Mouse (Mus musculus) forebrain, embryonic 11.5 days (tissue): ENCODE measurements around the gene Olfr1309. TPM values are rescaled to one million over a fixed set of nuclear protein-coding genes. Genes with fewer than 3 reads are reported as not detected.
"Not testable (repeated sequence)": the region's sequence is repeated elsewhere in the genome, so short reads cannot be mapped to it uniquely, and the experiment has no call there.

ENCODE experiments used
- ATAC-seq: fragments of 200-750 bp; cut with Nextera tagmentation; replicated peaks from 2 replicates; pipeline ENCODE4 v1.8.0; 2017; ENCODE audit warnings: moderate TSS enrichment; ENCODE audit not compliant: low FRiP score
- DNase-seq: peaks from one replicate; pipeline ENCODE4 v3.0.0-alpha.2; 2017; ENCODE audit warnings: low spot score
- H3K27ac ChIP-seq: fragments of 300-500 bp; sonication (generic); 2 replicates; pipeline ENCODE4 v1.5.1; 2014; ENCODE audit warnings: low read depth, low read length
- H3K27me3 ChIP-seq: fragments of 300-500 bp; sonication (generic); 2 replicates; pipeline ENCODE4 v1.6.1; 2014; ENCODE audit warnings: mild to moderate bottlenecking, low read length, mixed read lengths; ENCODE audit not compliant: control insufficient read depth, insufficient read depth
- H3K36me3 ChIP-seq: fragments of 300-500 bp; sonication (generic); 2 replicates; pipeline ENCODE4 v1.6.1; 2014; ENCODE audit warnings: mild to moderate bottlenecking, low read length, moderate library complexity, mixed read lengths; ENCODE audit not compliant: control insufficient read depth, insufficient read depth
- H3K4me1 ChIP-seq: fragments of 300-500 bp; sonication (generic); replicated peaks from 2 replicates; pipeline ENCODE4 v1.6.1; 2014; ENCODE audit warnings: low read length, mixed read lengths; ENCODE audit not compliant: control insufficient read depth, insufficient read depth
- H3K4me2 ChIP-seq: fragments of 300-500 bp; sonication (generic); 2 replicates; pipeline ENCODE4 v1.6.1; 2014; ENCODE audit warnings: low read depth, mild to moderate bottlenecking, low read length, moderate library complexity, mixed read lengths; ENCODE audit not compliant: severe bottlenecking
- H3K4me3 ChIP-seq: fragments of 300-500 bp; sonication (generic); 2 replicates; pipeline ENCODE4 v1.5.1; 2014; ENCODE audit warnings: low read depth, low read length
- H3K9ac ChIP-seq: fragments of 300-500 bp; sonication (generic); 2 replicates; pipeline ENCODE4 v1.6.1; 2014; ENCODE audit warnings: low read length
- H3K9me3 ChIP-seq: fragments of 300-500 bp; sonication (generic); 2 replicates; pipeline ENCODE4 v1.6.1; 2016; ENCODE audit warnings: low read length, mixed read lengths; ENCODE audit not compliant: control insufficient read depth
- WGBS: fragments of 180-500 bp; shearing (Covaris S2); extraction: QIAGEN DNeasy Blood & Tissue Kit; methylation state at CpG from one replicate; pipeline ENCODE4 v1.1.7; 2014; 5-methylcytosine and 5-hydroxymethylcytosine counted together
- polyA plus RNA-seq: library from polyadenylated mRNA; unstranded; fragments of >200 nt; fragmentation: Nextera tagmentation; extraction: Ambion mirVana; gene quantifications from 2 replicates; pipeline ENCODE4 v1.2.1, GENCODE M21; 2014

Gene Olfr1309
- polyA plus RNA-seq = not detected in 2 replicates

DNA sequence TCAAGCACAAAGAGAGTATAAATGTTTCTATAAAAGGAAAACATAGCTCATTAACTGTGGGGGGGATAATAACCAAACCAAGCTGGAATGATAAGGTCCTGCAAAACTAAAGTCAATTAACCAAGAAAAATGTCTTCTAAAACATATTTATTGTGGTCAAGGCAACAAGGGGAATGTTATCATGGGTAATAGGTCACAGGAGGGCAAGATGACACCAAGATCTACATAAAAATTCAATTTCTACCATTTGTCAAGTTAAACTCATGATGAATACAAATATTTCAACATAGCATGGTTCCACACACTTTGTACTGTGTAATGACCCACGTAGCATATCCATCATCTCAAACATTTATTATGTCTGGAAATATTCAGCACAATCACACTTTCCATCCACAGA, at the start of gene Olfr1309:
Gene Olfr1309 (minus strand): TSS at position 101 of the 400 bp plus-strand sequence.
- DNase-seq = no peak
- Histone ChIP-seq H3K36me3 (no peaks in the 10 kb centered on the region), H3K4me3 (no peak within 1 kb of the TSS), H3K9ac (no peak within 1 kb of the TSS), H3K27ac (no peak within 1 kb of the TSS), H3K9me3 (no peaks in the 10 kb centered on the region), H3K4me2 (no peak within 1 kb of the TSS), H3K27me3 (no peaks in the 10 kb centered on the region), H3K4me1 (no peaks in the 10 kb centered on the region)
- ATAC-seq = no peak
- 78% methylated on average over 1 of the region's 1 CpGs for WGBS

DNA sequence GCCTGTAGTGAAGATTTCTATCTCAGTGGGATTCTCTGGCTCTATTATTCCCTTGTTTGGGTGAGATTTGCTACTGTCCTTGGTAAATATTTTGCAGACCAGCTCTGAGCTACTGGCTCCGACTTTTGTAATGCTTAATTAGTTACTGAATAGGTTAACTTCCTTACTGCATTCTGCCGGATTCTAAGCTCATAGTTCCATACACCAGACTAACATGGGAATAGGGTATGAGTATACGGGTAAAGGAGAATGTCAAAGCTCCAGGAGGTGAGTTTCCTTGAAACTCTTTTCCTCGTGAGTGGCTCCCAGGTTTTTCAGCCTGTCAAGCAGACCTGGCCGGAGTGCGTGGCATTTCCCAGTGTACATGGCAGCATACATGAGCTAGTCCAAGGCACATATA, 36.9 kb upstream of the Olfr1309 start:
- ATAC-seq, DNase-seq, H3K27me3 ChIP-seq, H3K9me3 ChIP-seq, H3K4me2 ChIP-seq, H3K27ac ChIP-seq, H3K4me1 ChIP-seq, H3K4me3 ChIP-seq, H3K36me3 ChIP-seq, H3K9ac ChIP-seq: not testable (repeated sequence)
- 57% methylated on average over 6 of the region's 6 CpGs for WGBS

DNA sequence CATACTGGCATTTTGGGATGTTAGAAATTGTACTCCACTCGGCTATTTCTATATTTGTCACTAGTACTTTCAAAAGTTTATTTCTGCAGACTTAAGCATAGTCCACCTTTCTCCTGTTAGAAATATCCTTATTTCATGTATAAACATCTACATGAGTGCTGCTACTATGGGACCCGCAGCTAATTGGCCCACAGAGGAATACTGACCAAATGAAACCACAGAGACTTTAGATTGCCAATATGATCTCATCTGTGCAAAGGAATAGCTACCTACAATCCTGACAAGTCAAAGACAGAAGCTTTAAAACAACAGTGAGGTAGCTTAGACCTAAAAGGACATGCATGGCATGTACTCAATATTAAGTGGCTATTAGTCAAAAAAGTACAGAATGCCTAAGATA, 34.2 kb upstream of the Olfr1309 start, which contains the start of gene Olfr1311:
Gene Olfr1311 (minus strand): TSS at position 101 of the 400 bp plus-strand sequence.
- Histone ChIP-seq H3K27ac (no peak within 1 kb of the TSS), H3K27me3 (no peaks in the 10 kb centered on the region), H3K4me2 (no peak within 1 kb of the TSS), H3K4me1 (no peaks in the 10 kb centered on the region), H3K9me3 (no peaks in the 10 kb centered on the region), H3K4me3 (no peak within 1 kb of the TSS), H3K9ac (no peak within 1 kb of the TSS), H3K36me3 (no peaks in the 10 kb centered on the region)
- no peak for DNase-seq
- 89% methylated on average over 2 of the region's 2 CpGs for WGBS
- ATAC-seq = no peak

DNA sequence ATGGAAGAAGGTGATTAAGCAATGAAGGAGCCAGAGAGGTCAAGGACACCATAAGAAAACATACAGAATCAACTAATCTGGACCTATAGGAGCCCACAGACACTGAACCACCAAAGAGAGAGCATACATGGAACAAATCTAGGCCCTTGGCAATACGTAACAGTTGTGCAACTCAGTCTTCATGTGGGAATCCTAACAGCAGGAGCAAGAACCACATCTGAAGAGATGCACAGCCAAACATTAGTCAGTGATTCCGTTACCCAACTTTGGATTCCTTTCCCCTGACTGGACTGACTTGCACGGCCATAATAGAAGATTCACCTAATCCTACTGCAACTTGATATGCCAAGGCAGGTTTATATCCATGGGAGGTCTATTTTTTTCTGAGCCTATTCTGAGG, 24.8 kb upstream of the Olfr1309 start:
- DNase-seq = no peak
- Histone ChIP-seq H3K36me3 (no peaks in the 10 kb centered on the region), H3K27ac (no peak overlapping the region), H3K9ac (no peak overlapping the region), H3K4me2 (no peak overlapping the region), H3K9me3 (no peaks in the 10 kb centered on the region), H3K27me3 (no peaks in the 10 kb centered on the region), H3K4me3 (no peak overlapping the region), H3K4me1 (no peaks in the 10 kb centered on the region)
- 82% methylated on average over 3 of the region's 3 CpGs for WGBS
- no peak for ATAC-seq

DNA sequence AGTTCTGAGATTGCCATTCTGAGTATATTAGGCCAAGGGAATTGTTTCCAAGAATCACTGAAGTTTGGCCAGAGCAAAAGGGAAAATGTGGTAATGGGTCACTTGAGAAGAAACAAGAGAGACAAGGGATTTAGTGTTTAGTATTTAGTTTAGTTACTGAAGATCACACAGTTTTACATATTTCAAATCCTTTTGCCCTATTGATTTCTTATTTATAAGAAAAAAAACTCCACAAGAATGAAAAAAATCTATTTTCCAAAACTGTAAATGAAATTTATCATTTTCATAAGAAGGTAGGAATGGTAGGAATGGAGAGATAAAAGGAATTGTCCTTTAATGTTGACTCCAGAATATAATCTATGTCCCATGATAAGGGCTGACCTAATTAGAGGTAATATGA, 22.5 kb upstream of the Olfr1309 start, which contains the start of gene Olfr1310:
Gene Olfr1310 (minus strand): TSS at position 101 of the 400 bp plus-strand sequence.
- ATAC-seq (no peak), DNase-seq (no peak)
- H3K9ac ChIP-seq = no peak within 1 kb of the TSS
- no peak within 1 kb of the TSS for H3K4me3 ChIP-seq
- no peak within 1 kb of the TSS for H3K4me2 ChIP-seq
- H3K36me3 ChIP-seq = no peaks in the 10 kb centered on the region
- no peak within 1 kb of the TSS for H3K27ac ChIP-seq
- H3K4me1 ChIP-seq = no peaks in the 10 kb centered on the region
- no peaks in the 10 kb centered on the region for H3K9me3 ChIP-seq
- no peaks in the 10 kb centered on the region for H3K27me3 ChIP-seq

DNA sequence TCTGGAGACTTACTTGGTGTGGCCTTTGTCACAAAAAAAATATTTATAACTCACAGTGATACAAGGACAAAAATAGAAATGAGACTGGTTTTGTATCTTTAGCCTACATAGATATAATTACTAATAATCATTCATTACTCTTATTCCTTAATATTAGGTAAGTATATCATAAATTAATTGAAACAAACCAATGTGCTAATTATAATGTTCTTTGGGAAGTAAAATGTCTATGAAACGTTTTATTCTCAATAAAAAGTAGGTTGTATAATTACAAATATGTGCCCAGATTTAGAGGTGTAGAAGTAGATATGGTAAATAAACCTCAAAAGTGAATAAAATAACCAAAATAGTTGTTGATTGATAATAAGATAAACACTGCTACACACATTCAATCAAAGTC, 25.2 kb downstream of the Olfr1309 start, which contains the start of gene Olfr1308:
Gene Olfr1308 (minus strand): TSS at position 101 of the 400 bp plus-strand sequence.
- Histone ChIP-seq H3K4me3 (no peak within 1 kb of the TSS), H3K27ac (no peak within 1 kb of the TSS), H3K36me3 (no peaks in the 10 kb centered on the region), H3K4me2 (no peak within 1 kb of the TSS), H3K27me3 (no peaks in the 10 kb centered on the region), H3K9ac (no peak within 1 kb of the TSS), H3K4me1 (no peaks in the 10 kb centered on the region), H3K9me3 (no peaks in the 10 kb centered on the region)
- ATAC-seq (no peak), DNase-seq (no peak)
- 56% methylated on average over 1 of the region's 1 CpGs for WGBS

DNA sequence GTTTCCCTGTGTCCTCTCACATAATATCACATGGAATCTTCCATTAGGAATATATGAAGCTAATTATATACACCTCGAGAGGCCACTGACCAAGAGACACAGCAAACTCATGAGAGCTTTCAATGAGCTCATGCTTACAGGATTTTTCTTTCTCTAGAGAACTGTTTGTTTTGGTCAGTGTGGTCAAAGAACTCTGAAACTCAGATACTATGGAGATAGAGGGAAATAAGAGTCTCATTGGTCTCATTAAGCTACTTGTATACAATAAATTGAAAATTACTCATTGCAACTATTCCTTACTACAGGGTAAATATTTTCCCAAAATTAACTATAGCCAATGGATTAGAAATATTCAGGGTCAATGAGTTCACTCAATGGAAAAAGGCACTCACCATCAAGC, 40.7 kb downstream of the Olfr1309 start, which contains the start of gene Olfr1307:
Gene Olfr1307 (minus strand): TSS at position 101 of the 400 bp plus-strand sequence.
- Histone ChIP-seq H3K27me3 (no peaks in the 10 kb centered on the region), H3K4me3 (no peak within 1 kb of the TSS), H3K9me3 (no peaks in the 10 kb centered on the region), H3K36me3 (no peaks in the 10 kb centered on the region), H3K27ac (no peak within 1 kb of the TSS), H3K4me1 (no peaks in the 10 kb centered on the region), H3K4me2 (no peak within 1 kb of the TSS), H3K9ac (no peak within 1 kb of the TSS)
- no peak for ATAC-seq
- 76% methylated on average over 1 of the region's 1 CpGs for WGBS
- no peak for DNase-seq

Other genes starting within 250 kb of the Olfr1309 start
- gene Olfr1301, start 239.3 kb downstream of the Olfr1309 start, polyA plus RNA-seq = not detected in 2 replicates
- gene Olfr1302, start 212.9 kb downstream of the Olfr1309 start, polyA plus RNA-seq = not detected in 2 replicates
- gene Olfr1303, start 169.9 kb downstream of the Olfr1309 start, polyA plus RNA-seq = 0.20 TPM in 1 of 2 replicates, not detected in the other
- not detected in 2 replicates for gene Olfr1305, start 113.1 kb downstream of the Olfr1309 start, polyA plus RNA-seq
- not detected in 2 replicates for gene Olfr1306, start 74.0 kb downstream of the Olfr1309 start, polyA plus RNA-seq
- gene Olfr1307, start 40.8 kb downstream of the Olfr1309 start, polyA plus RNA-seq = 0.01 TPM in 2 replicates
- not detected in 2 replicates for gene Olfr1308, start 25.3 kb downstream of the Olfr1309 start, polyA plus RNA-seq
- not detected in 2 replicates for gene Olfr1310, start 22.4 kb upstream of the Olfr1309 start, polyA plus RNA-seq
- gene Olfr1311, start 34.1 kb upstream of the Olfr1309 start, polyA plus RNA-seq = not detected in 2 replicates
- gene Olfr1312, start 60.0 kb upstream of the Olfr1309 start, polyA plus RNA-seq = not detected in 2 replicates
- gene Olfr1313, start 87.6 kb upstream of the Olfr1309 start, polyA plus RNA-seq = not detected in 2 replicates
- gene Olfr1314, start 106.5 kb upstream of the Olfr1309 start, polyA plus RNA-seq = not detected in 2 replicates
- not detected in 2 replicates for gene Olfr1315-ps1, start 125.2 kb upstream of the Olfr1309 start, polyA plus RNA-seq
- gene Olfr1316, start 144.7 kb upstream of the Olfr1309 start, polyA plus RNA-seq = not detected in 2 replicates
- gene Olfr1317, start 150.0 kb upstream of the Olfr1309 start, polyA plus RNA-seq = not detected in 2 replicates
- gene Olfr1318, start 163.9 kb upstream of the Olfr1309 start, polyA plus RNA-seq = 0.08 TPM in 1 of 2 replicates, not detected in the other
- 12.9 and 14.2 TPM in 2 replicates for gene Lpcat4, start 249.2 kb upstream of the Olfr1309 start, polyA plus RNA-seq